Mouse (Mus musculus) liver, embryonic 14.5 days (tissue): ENCODE measurements around the gene Fam163b. TPM values are rescaled to one million over a fixed set of nuclear protein-coding genes. Genes with fewer than 3 reads are reported as not detected.

Source experiments
- ATAC-seq: fragments of 200-750 bp; cut with Nextera tagmentation; 2 replicates; pipeline ENCODE4 v1.8.0; 2017; ENCODE audit warnings: moderate number of reproducible peaks, mild to moderate bottlenecking, moderate library complexity; ENCODE audit not compliant: insufficient read depth
- DNase-seq, 3 experiments: peaks; one replicate each; pipeline ENCODE4 v3.0.0-alpha.2; 2012 to 2013; ENCODE audit warnings: low read depth in 3 of 3, low spot score in 3 of 3
- H3K27ac ChIP-seq: fragments of 300-500 bp; sonication (generic); 2 replicates; pipeline ENCODE4 v1.5.1; 2014; ENCODE audit warnings: moderate library complexity, mild to moderate bottlenecking, control low read depth, inconsistent platforms
- H3K27me3 ChIP-seq: fragments of 300-500 bp; sonication (generic); 2 replicates; pipeline ENCODE4 v1.6.1; 2014; ENCODE audit warnings: mild to moderate bottlenecking, low read length, moderate library complexity; ENCODE audit not compliant: control insufficient read depth, insufficient read depth
- H3K36me3 ChIP-seq: fragments of 300-500 bp; sonication (generic); replicated peaks from 2 replicates; pipeline ENCODE4 v1.6.1; 2014; ENCODE audit warnings: low read depth; ENCODE audit not compliant: control insufficient read depth, insufficient read depth
- H3K4me1 ChIP-seq, 2 experiments: fragments of 200-500 bp in 1 of 2; fragments of 300-500 bp in 1 of 2; sonication (generic) in 1 of 2; replicated peaks; 2 replicates each; pipeline ENCODE4 v1.6.1; 2012 to 2014; ENCODE audit warnings: antibody characterized with exemption in 1 of 2, inconsistent platforms in 1 of 2, low read length in 1 of 2; ENCODE audit not compliant: control insufficient read depth in 2 of 2, insufficient read depth in 2 of 2
- H3K4me2 ChIP-seq: fragments of 300-500 bp; sonication (generic); 2 replicates; pipeline ENCODE4 v1.6.1; 2014; ENCODE audit warnings: low read depth, mild to moderate bottlenecking, control low read depth, moderate library complexity
- H3K4me3 ChIP-seq, 2 experiments: fragments of 200-500 bp in 1 of 2; fragments of 300-500 bp in 1 of 2; sonication (generic) in 1 of 2; 2 replicates each; pipeline ENCODE4 v1.5.1; 2012 to 2014; ENCODE audit warnings: low read depth in 2 of 2, low read length in 2 of 2, mild to moderate bottlenecking in 2 of 2, control low read depth in 1 of 2, inconsistent platforms in 1 of 2, moderate library complexity in 1 of 2; ENCODE audit not compliant: insufficient read depth in 1 of 2
- H3K9ac ChIP-seq: fragments of 300-500 bp; sonication (generic); replicated peaks from 2 replicates; pipeline ENCODE4 v1.6.1; 2014; ENCODE audit warnings: mild to moderate bottlenecking, control low read depth, moderate library complexity
- H3K9me3 ChIP-seq: fragments of 300-500 bp; sonication (generic); 2 replicates; pipeline ENCODE4 v1.6.1; 2016; ENCODE audit warnings: low read length, mixed read lengths; ENCODE audit not compliant: control insufficient read depth
- CTCF ChIP-seq: IDR thresholded peaks from 2 replicates; pipeline ENCODE4 v1.5.1; 2016; ENCODE audit warnings: antibody characterized with exemption, low read depth, control low read depth
- EP300 ChIP-seq: IDR thresholded peaks from 2 replicates; pipeline ENCODE4 v1.6.1; 2016; ENCODE audit warnings: antibody characterized with exemption, low read depth
- WGBS: fragments of 180-500 bp; shearing (Covaris S2); extraction: QIAGEN DNeasy Blood & Tissue Kit; methylation state at CpG from one replicate; pipeline ENCODE4 v1.1.7; 2014; ENCODE audit not compliant: insufficient replicate concordance; 5-methylcytosine and 5-hydroxymethylcytosine counted together
- polyA plus RNA-seq, 2 experiments: library from polyadenylated mRNA; depleted of rRNA in 1 of 2; stranded (reverse) in 1 of 2; unstranded in 1 of 2; fragments of >200 nt; fragmentation: Nextera tagmentation in 1 of 2; extraction: Ambion mirVana in 1 of 2; gene quantifications; 2 replicates each; pipeline versions ENCODE4 v1.2.1 to v1.2.3; 2012 to 2014

Gene Fam163b
- polyA plus RNA-seq, 2 experiments = 0.01 TPM; not detected in 1

DNA sequence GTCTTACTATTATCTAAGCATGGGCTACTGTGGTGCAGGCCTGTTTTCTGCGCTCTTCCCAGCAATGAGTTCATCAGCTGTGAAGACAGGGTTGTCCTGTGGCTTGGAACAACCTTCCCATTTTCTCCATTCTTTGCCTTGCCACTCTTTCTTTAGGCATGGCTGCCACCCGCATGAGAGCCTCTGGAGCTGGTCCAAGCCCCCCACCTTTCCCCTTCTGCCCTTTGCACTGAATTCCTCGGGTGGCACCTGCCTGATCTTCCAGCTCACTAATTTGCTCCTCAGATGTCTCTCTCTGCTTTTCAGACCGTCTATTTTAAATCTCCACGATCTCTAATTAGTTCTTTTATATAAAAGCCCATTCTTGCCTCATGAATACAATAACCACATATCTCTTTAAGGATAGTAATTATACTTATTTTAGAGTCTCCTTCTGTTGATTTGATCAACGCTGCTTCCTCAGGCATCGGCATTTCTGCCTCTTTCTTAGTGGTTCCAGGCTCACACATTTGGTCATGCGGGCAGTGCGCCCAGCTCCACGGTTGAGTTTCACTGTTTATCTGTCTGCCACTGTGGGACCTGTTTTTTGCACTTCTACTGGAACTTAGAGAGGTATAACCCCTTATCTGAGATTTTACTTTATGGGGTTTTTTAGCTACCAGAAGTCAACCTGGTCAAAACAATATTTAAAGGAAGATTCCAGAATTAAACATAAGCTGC lies 12.3 kb upstream of the Fam163b start:
- no peak overlapping the region for H3K4me3 ChIP-seq
- H3K36me3 ChIP-seq = no peaks in the 10 kb centered on the region
- DNase-seq = no peak
- H3K4me1 ChIP-seq = no peaks in the 10 kb centered on the region
- no peaks in the 10 kb centered on the region for H3K27me3 ChIP-seq
- no peak for ATAC-seq
- TF ChIP-seq CTCF = no peak
- no peak for TF ChIP-seq EP300
- no peaks in the 10 kb centered on the region for H3K9me3 ChIP-seq
- 64% methylated on average over 10 of the region's 10 CpGs for WGBS
- H3K9ac ChIP-seq = no peak overlapping the region
- H3K4me2 ChIP-seq = no peak overlapping the region
- H3K27ac ChIP-seq = no peak overlapping the region

DNA sequence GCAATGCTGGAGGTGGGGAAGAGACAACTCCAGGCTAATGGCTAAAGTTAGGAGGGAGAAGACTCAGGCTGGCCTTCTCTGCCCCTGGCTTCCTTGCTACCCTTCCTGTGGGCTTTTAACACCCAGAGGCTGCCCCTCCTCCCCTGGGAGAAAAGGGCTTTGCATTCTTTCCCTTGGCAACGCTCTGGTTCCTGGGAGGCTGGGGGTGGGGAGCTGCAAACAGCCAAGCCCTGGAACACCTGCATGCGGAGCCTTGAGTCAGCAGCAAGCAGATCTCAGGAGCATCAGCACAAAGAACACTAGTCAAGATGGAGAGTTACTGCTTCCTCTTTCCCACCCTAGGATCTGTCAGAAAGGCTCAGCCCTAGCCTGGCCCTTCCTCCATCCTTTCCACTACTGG lies 7.2 kb upstream of the Fam163b start:
- H3K9me3 ChIP-seq = no peaks in the 10 kb centered on the region
- ATAC-seq (no peak), DNase-seq (no peak)
- H3K9ac ChIP-seq = no peak overlapping the region
- no peaks in the 10 kb centered on the region for H3K27me3 ChIP-seq
- WGBS = 13% methylated on average over 2 of the region's 2 CpGs
- H3K4me1 ChIP-seq = no peaks in the 10 kb centered on the region
- H3K4me3 ChIP-seq = no peak overlapping the region
- H3K36me3 ChIP-seq = no peaks in the 10 kb centered on the region
- H3K4me2 ChIP-seq = no peak overlapping the region
- TF ChIP-seq EP300 = no peak
- no peak for TF ChIP-seq CTCF
- no peak overlapping the region for H3K27ac ChIP-seq

DNA sequence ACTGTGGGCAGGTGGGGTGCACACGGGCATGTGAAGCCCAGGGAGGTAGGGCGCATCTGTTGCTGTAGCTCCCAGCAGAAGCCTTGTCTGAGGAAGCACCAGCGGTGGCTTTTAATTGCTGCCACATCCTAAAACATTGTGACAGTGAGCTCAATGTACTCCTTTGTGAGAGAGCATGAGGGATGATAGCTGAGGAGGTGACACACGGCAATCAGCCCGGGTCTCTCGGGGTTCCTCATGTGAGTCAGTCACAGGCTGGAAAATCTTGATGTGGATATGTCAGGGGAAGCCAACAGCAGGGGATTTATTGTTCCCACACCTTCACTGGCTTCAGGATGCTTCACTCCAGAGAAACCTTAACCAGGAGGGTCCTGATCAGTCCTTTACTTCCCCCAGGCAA lies 4.5 kb upstream of the Fam163b start:
- DNase-seq (no peak), ATAC-seq (no peak)
- H3K9ac ChIP-seq = no peak overlapping the region
- TF ChIP-seq CTCF (no peak), EP300 (no peak)
- no peaks in the 10 kb centered on the region for H3K9me3 ChIP-seq
- H3K4me1 ChIP-seq = no peaks in the 10 kb centered on the region
- H3K4me3 ChIP-seq = no peak overlapping the region
- no peak overlapping the region for H3K4me2 ChIP-seq
- H3K36me3 ChIP-seq = no peaks in the 10 kb centered on the region
- H3K27ac ChIP-seq = no peak overlapping the region
- WGBS = 68% methylated on average over 6 of the region's 6 CpGs
- H3K27me3 ChIP-seq = peaks cover 4% of the 10 kb centered on the region

DNA sequence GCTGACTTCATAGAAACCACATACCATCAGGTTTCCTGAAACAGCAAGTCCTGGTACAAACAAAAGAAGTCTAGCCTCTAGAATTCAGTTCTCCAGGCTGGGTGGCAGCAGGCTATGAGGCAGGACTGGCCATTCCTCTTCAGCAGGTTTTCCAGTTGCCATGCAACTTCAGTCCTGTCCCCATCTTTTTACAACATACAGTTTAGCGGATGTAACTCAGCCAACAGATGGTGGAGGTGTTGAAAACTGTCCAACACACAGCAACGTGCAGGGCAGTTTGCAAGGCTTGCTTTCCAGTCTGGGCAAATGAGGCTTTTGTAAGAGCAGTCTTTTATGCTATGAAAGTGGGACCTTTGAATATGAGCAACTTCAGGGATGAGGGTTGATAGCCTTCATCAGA lies 2.7 kb upstream of the Fam163b start:
- H3K27ac ChIP-seq = no peak overlapping the region
- WGBS = 47% methylated on average over 2 of the region's 2 CpGs
- ATAC-seq = no peak

DNA sequence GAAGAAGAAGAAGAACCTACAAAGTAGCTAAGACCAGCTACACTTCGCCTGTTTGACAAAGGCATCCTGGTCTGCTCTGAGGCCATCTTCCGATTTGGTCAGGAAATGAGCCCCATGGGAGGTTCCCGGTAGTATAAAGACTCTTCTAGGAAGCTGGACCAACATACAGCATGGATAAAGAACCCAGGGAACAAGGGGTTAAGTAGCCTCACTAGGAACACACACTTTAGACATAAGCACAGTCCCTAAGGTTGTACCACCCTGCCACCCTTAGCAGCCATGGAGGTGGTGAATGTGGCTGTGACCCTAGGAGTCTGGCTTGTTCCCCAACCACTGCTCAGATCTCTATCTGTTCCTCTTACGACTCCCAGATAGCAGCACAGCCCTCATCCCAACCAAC lies 3.9 kb downstream of the Fam163b start:
- WGBS = 30% methylated on average over 4 of the region's 4 CpGs
- H3K36me3 ChIP-seq = no peaks in the 10 kb centered on the region
- ATAC-seq = no peak
- no peak overlapping the region for H3K4me2 ChIP-seq
- H3K4me1 ChIP-seq = no peaks in the 10 kb centered on the region
- DNase-seq = no peak
- H3K27me3 ChIP-seq = peaks cover 6% of the 10 kb centered on the region
- H3K27ac ChIP-seq = no peak overlapping the region
- TF ChIP-seq EP300 = no peak
- no peak for TF ChIP-seq CTCF
- H3K9me3 ChIP-seq = no peaks in the 10 kb centered on the region
- no peak overlapping the region for H3K4me3 ChIP-seq
- H3K9ac ChIP-seq = no peak overlapping the region

More for the DNA sequence above, 2.7 kb upstream of the Fam163b start:
- DNase-seq = no peak
- H3K4me2 ChIP-seq = no peak overlapping the region
- H3K9ac ChIP-seq = no peak overlapping the region
- H3K36me3 ChIP-seq = no peaks in the 10 kb centered on the region
- H3K27me3 ChIP-seq = peaks cover 6% of the 10 kb centered on the region
- no peaks in the 10 kb centered on the region for H3K4me1 ChIP-seq
- no peak for TF ChIP-seq EP300
- TF ChIP-seq CTCF = no peak
- no peaks in the 10 kb centered on the region for H3K9me3 ChIP-seq
- H3K4me3 ChIP-seq = no peak overlapping the region
